Comparison of ENCODE assay signal across 8 mouse cellular contexts in the genomic region with DNA sequence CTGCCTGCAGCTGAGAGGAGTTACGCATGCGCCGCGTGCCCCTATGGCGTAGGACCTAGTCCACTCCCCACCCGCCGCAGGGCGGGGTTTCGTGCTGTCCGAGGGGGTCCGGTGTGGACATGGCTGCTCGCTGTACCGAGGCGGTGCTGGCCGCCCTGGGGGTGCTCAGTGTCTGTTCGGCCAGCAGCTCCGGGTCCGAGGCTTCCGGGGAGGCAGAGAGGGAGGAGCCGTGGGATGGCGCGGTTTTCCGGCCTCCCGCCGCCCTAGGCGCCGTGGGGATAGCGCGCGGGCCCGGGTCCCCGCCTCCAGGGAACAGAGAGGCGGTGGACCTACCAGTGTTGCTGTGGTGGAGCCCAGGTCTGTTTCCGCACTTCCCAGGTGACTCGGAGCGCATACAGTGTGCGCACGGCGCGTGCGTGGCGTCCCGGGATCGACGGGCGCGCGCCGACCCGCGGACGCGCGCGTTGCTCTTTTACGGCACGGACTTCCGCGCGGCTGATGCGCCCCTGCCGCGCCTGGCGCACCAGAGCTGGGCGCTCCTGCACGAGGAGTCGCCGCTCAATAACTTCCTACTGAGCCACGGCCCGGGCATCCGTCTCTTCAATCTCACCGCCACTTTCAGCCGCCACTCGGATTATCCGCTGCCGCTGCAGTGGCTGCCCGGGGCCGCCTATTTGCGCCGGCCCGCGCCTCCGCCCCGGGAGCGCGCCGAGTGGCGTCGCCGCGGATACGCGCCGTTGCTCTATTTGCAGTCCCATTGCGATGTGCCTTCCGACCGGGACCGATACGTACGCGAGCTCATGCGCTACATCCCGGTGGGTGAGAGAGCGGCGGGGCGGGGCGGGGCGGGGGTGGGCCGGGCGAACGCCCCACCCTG. TPM values are rescaled to one million over a fixed set of nuclear protein-coding genes. Genes with fewer than 3 reads are reported as not detected.
A peak's percentile ranks its signal among the peaks of the same experiment; 100 is the strongest.
DNase-seq lines count a peak whose midpoint lies in the region; ATAC-seq lines count a peak whose summit lies in the region.

TSS of gene Fut11 (plus strand) at position 85 of the 877 bp plus-strand sequence.

- ATAC-seq in intestine, embryonic 14.5 days (replicated peaks; ENCODE audit: low FRiP score, low TSS enrichment, low read depth), result peak; percentile 93
- peak; percentile 70 for ATAC-seq in megakaryocyte-erythroid progenitor cell, adult 5-6 weeks (replicated peaks; ENCODE audit: low FRiP score, low TSS enrichment, poor library complexity, severe bottlenecking)

- H3K27ac ChIP-seq in intestine, embryonic 14.5 days (ENCODE audit: low read depth), result peak within 1 kb of the TSS; percentile 96

- peak within 1 kb of the TSS; percentile 78 for H3K4me2 ChIP-seq in intestine, embryonic 14.5 days (ENCODE audit: low read length)

- H3K9me3 ChIP-seq in intestine, embryonic 14.5 days (ENCODE audit: control insufficient read depth, low read length), result no peaks in the 10 kb centered on the region

- H3K4me3 ChIP-seq in intestine, embryonic 14.5 days (ENCODE audit: low read depth, low read length), result peak within 1 kb of the TSS; percentile 79

- H3K27me3 ChIP-seq in intestine, embryonic 14.5 days (replicated peaks; ENCODE audit: control insufficient read depth, insufficient read depth, low read length), result no peaks in the 10 kb centered on the region

- intact Hi-C loops in left cerebral cortex, postnatal 14 days (cut with DNase I), result no loop called here

- DNase-seq in adrenal gland, adult 18-20 months (ENCODE audit: low spot score in 2 of 2), result peak; percentile 78 to 83
- DNase-seq in embryo, embryonic 10.5 days (ENCODE audit: low spot score), result peak; percentile 92
- DNase-seq in gastrocnemius, postnatal 25 days, result peak; percentile 85
- DNase-seq in intestine, embryonic 14.5 days (ENCODE audit: low spot score), result peak; percentile 91
- peak; percentile 84 to 85 for DNase-seq in left cerebral cortex, postnatal 14 days (ENCODE audit: low spot score in 2 of 2)
- peak; percentile 86 for DNase-seq in right cerebral cortex, postnatal 14 days
- peak; percentile 82 for DNase-seq in urinary bladder, postnatal 25 days (ENCODE audit: low spot score)

- peak within 1 kb of the TSS; percentile 88 for H3K9ac ChIP-seq in intestine, embryonic 14.5 days (ENCODE audit: low read length)

- H3K4me1 ChIP-seq in intestine, embryonic 14.5 days (replicated peaks; ENCODE audit: control insufficient read depth, insufficient read depth, low read length), result peaks cover 39% of the 10 kb centered on the region

- under 1% methylated on average over 109 of the region's 111 CpGs for WGBS in intestine, embryonic 14.5 days

- peaks cover 48% of the 10 kb centered on the region for H3K36me3 ChIP-seq in intestine, embryonic 14.5 days (ENCODE audit: control insufficient read depth, insufficient read depth, low read length)

RNA-seq across cellular contexts. Expression of gene Fut11, which starts in this region (rescaled TPM):
- total RNA-seq in adrenal gland, adult 18-20 months (2021), result 10 to 100 TPM; 12.2 to 16.8 TPM
- total RNA-seq in gastrocnemius, postnatal 25 days (2021), result 1 to 10 TPM; 2.7 to 4.0 TPM
- polyA plus RNA-seq in intestine, embryonic 14.5 days (2014; fragmentation: Nextera tagmentation; extraction: Ambion mirVana), result 19.6 and 20.0 TPM in 2 replicates
- total RNA-seq in left cerebral cortex, postnatal 14 days (2021), result 10 to 100 TPM; 19.3 to 20.1 TPM
- total RNA-seq in megakaryocyte-erythroid progenitor cell, adult 5-6 weeks (2014; fragmentation: Nextera tagmentation), result 6.7 and 8.6 TPM in 2 replicates
- 2.7 and 3.7 TPM in 2 replicates for total RNA-seq in megakaryocyte-erythroid progenitor cell, adult 5-6 weeks (2017)

Comparison
In these comparisons a context has a peak if more than half of its experiments do, and no peak if none do; other contexts are left out.
1. Peak in every context shown above with its lines: DNase-seq, ATAC-seq, H3K4me3 ChIP-seq and H3K27ac ChIP-seq.